Mouse (Mus musculus) intestine, embryonic 16.5 days (tissue): Measurements from ENCODE around the gene Cspg4. TPM values are rescaled to one million over a fixed set of nuclear protein-coding genes. Genes with fewer than 3 reads are reported as not detected.

ENCODE experiments used
- ATAC-seq: fragments of 200-750 bp; cut with Nextera tagmentation; 2 replicates; pipeline ENCODE4 v1.8.0; 2017; ENCODE audit warnings: moderate TSS enrichment, moderate library complexity
- H3K27ac ChIP-seq: fragments of 300-500 bp; sonication (generic); 2 replicates; pipeline ENCODE4 v1.5.1; 2014; ENCODE audit warnings: mild to moderate bottlenecking, low read length
- H3K27me3 ChIP-seq: fragments of 300-500 bp; sonication (generic); replicated peaks from 2 replicates; pipeline ENCODE4 v1.6.1; 2014; ENCODE audit warnings: low read length, control low read depth, mixed read lengths; ENCODE audit not compliant: control insufficient read depth, insufficient read depth
- H3K36me3 ChIP-seq: fragments of 300-500 bp; sonication (generic); 2 replicates; pipeline ENCODE4 v1.6.1; 2014; ENCODE audit warnings: low read length, control low read depth; ENCODE audit not compliant: control insufficient read depth, insufficient read depth
- H3K4me1 ChIP-seq: fragments of 300-500 bp; sonication (generic); 2 replicates; pipeline ENCODE4 v1.6.1; 2014; ENCODE audit warnings: low read length, control low read depth, mixed read lengths; ENCODE audit not compliant: control insufficient read depth, insufficient read depth
- H3K4me2 ChIP-seq: fragments of 300-500 bp; sonication (generic); 2 replicates; pipeline ENCODE4 v1.6.1; 2014; ENCODE audit warnings: low read depth, low read length, control low read depth
- H3K4me3 ChIP-seq: fragments of 300-500 bp; sonication (generic); 2 replicates; pipeline ENCODE4 v1.5.1; 2014; ENCODE audit warnings: mild to moderate bottlenecking, low read length
- H3K9ac ChIP-seq: fragments of 300-500 bp; sonication (generic); 2 replicates; pipeline ENCODE4 v1.6.1; 2014; ENCODE audit warnings: low read depth, low read length
- H3K9me3 ChIP-seq: fragments of 300-500 bp; sonication (generic); 2 replicates; pipeline ENCODE4 v1.6.1; 2016; ENCODE audit warnings: low read length, control low read depth; ENCODE audit not compliant: control insufficient read depth
- WGBS: fragments of 180-500 bp; shearing (Covaris S2); extraction: QIAGEN DNeasy Blood & Tissue Kit; methylation state at CpG from one replicate; pipeline ENCODE4 v1.1.7; 2014; 5-methylcytosine and 5-hydroxymethylcytosine counted together
- polyA plus RNA-seq: library from polyadenylated mRNA; unstranded; fragments of >200 nt; fragmentation: Nextera tagmentation; extraction: Ambion mirVana; gene quantifications from 2 replicates; pipeline ENCODE4 v1.2.1, GENCODE M21; 2015

The Cspg4 gene
- polyA plus RNA-seq, 1 experiment from 2014 or later = 17.4 TPM

DNA sequence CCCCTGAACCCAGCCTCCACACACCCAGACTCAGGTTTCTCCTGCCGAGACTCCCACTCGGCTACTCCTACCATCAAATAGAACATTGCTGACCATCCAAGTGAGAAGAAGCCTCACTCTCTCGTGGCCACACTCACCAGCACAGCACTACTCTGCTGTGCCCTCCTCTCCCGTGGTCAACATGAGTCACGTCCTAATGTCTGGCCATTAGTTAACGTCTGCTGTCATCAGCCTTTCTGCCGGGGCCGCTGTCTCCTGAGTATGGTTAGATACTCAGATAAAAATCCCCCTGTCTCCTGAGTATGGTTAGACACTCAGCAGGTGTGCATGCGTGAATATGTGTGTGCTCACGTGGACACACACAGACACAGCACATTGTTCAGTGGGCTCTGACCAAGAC, 5.9 kb downstream of the Cspg4 start:
- Histone ChIP-seq H3K9ac (0 out of 2 replicates have a peak overlapping the region, but pooled peaks have one; percentile 10), H3K9me3 (no peaks in the 10 kb centered on the region), H3K27ac (peak overlapping the region; percentile 62), H3K4me2 (no peak overlapping the region), H3K36me3 (no peaks in the 10 kb centered on the region), H3K4me1 (peaks cover 59% of the 10 kb centered on the region), H3K27me3 (no peaks in the 10 kb centered on the region), H3K4me3 (no peak overlapping the region)
- ATAC-seq = no peak
- 53% methylated on average over 10 of the region's 10 CpGs for WGBS

DNA sequence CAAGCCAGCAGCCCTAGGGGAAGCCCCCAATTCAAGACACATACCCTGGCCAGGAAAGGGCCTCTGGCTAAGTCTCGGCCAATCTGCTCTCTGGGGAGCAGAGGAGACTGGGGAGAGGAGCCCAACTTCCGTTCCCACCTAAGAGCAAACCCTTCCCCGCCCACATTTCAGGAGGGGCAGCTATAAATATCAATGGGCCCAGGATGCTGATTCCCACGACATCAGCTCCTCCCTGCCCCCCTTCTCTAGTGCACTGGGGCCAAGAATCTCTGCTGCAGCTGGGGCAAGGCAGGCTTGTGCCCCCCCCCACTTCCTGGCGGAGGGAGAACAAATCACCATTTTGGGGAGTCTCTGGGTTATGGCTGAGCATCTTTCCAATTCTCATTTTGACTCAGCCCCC, 6.4 kb downstream of the Cspg4 start:
- no peaks in the 10 kb centered on the region for H3K27me3 ChIP-seq
- no peaks in the 10 kb centered on the region for H3K9me3 ChIP-seq
- no peak overlapping the region for H3K4me2 ChIP-seq
- WGBS = 34% methylated on average over 5 of the region's 5 CpGs
- H3K4me1 ChIP-seq = peaks cover 55% of the 10 kb centered on the region
- ATAC-seq = peak; percentile 24; the same call in 1 of the 2 replicates
- 0 out of 2 replicates have a peak overlapping the region, but pooled peaks have one; percentile 10 for H3K9ac ChIP-seq
- H3K36me3 ChIP-seq = no peaks in the 10 kb centered on the region
- no peak overlapping the region for H3K4me3 ChIP-seq
- peak overlapping the region; percentile 62; the same call in 1 of the 2 replicates for H3K27ac ChIP-seq

DNA sequence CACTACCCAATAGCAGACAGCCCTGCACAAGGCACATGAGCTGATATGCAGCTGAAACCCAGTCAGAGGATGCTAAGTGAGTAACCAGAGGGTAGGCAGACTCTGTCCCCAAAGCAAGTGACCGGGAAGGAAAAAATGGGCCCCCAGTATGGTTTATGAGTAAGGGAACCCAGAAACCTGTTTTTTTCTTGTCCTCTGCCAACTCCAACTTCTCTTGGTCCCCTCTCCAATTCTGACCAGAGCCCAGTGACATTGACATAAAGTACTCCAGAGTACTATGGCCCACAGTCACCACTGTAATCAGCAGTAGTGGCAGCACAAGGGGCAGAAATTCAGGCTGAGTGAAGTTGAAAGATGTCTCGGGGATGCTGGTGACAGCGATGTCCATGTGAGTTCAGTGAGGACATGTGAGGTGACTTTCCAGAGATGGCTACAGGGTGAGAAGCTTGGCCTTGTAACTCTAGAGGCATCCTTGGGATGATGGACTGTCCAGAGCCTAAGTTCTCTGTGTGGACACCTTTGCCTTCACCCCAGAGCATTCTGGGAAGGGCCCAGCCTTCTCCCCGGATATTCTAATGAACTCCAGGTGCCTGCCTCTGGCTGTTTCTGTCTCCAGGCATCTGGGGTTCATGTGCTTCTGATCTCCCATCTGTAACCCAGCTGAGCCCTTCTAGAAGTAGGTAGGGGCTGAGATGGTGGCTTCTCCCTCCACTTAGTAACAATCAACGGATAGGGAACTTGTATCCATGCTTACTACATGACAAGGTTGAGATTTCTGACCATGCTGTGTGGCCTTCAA, 7.5 kb downstream of the Cspg4 start:
- no peaks in the 10 kb centered on the region for H3K36me3 ChIP-seq
- H3K27ac ChIP-seq = no peak overlapping the region
- H3K4me3 ChIP-seq = no peak overlapping the region
- peaks cover 62% of the 10 kb centered on the region for H3K4me1 ChIP-seq
- no peak overlapping the region for H3K4me2 ChIP-seq
- no peak for ATAC-seq
- no peaks in the 10 kb centered on the region for H3K27me3 ChIP-seq
- 81% methylated on average over 5 of the region's 5 CpGs for WGBS
- H3K9me3 ChIP-seq = no peaks in the 10 kb centered on the region
- H3K9ac ChIP-seq = no peak overlapping the region

DNA sequence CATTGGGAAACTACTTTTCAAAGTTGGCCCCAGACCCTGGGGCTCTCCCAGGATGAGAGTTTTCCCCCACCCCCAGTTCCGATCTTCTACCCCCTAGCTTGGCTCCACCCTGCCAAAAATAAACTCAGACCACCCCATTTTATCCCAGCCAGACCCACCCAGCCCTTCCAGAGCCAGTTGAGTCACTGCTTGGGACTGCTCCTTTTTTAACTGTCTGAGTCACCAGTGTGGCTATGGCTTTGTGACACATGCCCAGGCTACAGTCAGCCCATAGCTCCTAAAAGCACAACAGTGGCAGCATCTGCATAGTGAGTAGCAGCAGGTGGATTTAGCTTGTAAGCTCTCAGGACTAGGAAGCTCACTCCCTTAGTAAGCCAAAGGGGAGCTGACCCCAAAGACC, 8.3 kb downstream of the Cspg4 start:
- no peak for ATAC-seq
- Histone ChIP-seq H3K36me3 (no peaks in the 10 kb centered on the region), H3K27me3 (no peaks in the 10 kb centered on the region), H3K4me2 (no peak overlapping the region), H3K27ac (no peak overlapping the region; the same call in 1 of the 2 replicates), H3K4me1 (peaks cover 60% of the 10 kb centered on the region), H3K9ac (no peak overlapping the region), H3K9me3 (no peaks in the 10 kb centered on the region), H3K4me3 (no peak overlapping the region)
- 55% methylated on average over 1 of the region's 1 CpGs for WGBS

DNA sequence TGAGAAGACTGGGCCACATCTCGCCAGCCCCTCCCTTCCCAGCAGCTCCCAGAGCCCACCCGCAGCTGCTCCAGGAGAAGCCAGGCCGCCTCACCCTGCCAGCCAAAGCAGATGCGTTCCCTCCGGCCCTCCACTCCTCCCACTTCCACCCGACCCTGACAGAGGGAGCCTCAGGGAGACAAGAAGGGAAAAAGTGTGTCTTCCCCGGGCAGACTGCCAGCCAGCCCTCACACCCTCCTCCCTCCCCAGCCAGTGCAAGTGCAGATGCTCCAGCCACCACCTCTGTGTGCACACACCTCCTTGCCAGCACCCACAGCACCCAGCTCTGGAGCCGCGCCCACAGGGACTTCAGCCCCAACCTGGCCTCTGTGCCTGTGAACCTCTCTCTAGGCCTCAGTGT, 12.0 kb downstream of the Cspg4 start:
- WGBS = 29% methylated on average over 9 of the region's 9 CpGs
- Histone ChIP-seq H3K4me3 (no peak overlapping the region), H3K36me3 (no peaks in the 10 kb centered on the region), H3K4me1 (peaks cover 46% of the 10 kb centered on the region), H3K27ac (peak overlapping the region; percentile 71), H3K9ac (peak overlapping the region; percentile 15; the same call in 1 of the 2 replicates), H3K4me2 (no peak overlapping the region), H3K9me3 (no peaks in the 10 kb centered on the region), H3K27me3 (no peaks in the 10 kb centered on the region)
- peak; percentile 63 for ATAC-seq

DNA sequence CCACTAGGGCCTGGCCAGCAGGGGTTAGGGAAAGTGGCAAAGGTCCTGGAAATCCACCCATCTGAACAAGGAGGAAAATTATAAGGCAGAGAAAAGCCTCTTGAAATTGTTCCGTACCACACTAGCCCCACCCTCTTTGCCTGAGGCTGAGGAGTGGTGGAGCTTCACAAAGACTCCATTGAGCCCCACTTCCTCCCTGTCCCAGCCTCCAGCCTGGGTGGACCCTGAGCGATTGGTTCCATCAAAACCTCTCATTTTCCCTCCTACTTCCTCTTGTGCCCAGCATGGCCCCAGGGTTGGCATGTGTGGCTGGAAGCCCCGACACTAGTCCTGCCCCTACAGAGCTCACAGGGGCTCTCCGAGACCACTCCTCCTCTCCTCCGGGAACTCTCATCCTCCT, 12.5 kb downstream of the Cspg4 start:
- WGBS = 79% methylated on average over 5 of the region's 5 CpGs
- Histone ChIP-seq H3K27ac (peak overlapping the region; percentile 59), H3K9ac (no peak overlapping the region), H3K27me3 (no peaks in the 10 kb centered on the region), H3K4me1 (peaks cover 50% of the 10 kb centered on the region), H3K4me2 (no peak overlapping the region), H3K4me3 (no peak overlapping the region), H3K36me3 (no peaks in the 10 kb centered on the region), H3K9me3 (no peaks in the 10 kb centered on the region)
- no peak for ATAC-seq

GRCm38 (mm10) chr9:56880790-56881189, 16.0 kb downstream of the Cspg4 start:
- Histone ChIP-seq H3K27ac (peak overlapping the region; percentile 7; the same call in 1 of the 2 replicates), H3K4me1 (peaks cover 45% of the 10 kb centered on the region), H3K9ac (no peak overlapping the region), H3K4me2 (no peak overlapping the region), H3K36me3 (no peaks in the 10 kb centered on the region), H3K27me3 (no peaks in the 10 kb centered on the region), H3K9me3 (no peaks in the 10 kb centered on the region), H3K4me3 (no peak overlapping the region)
- WGBS = 46% methylated on average over 9 of the region's 9 CpGs
- ATAC-seq = no peak

DNA sequence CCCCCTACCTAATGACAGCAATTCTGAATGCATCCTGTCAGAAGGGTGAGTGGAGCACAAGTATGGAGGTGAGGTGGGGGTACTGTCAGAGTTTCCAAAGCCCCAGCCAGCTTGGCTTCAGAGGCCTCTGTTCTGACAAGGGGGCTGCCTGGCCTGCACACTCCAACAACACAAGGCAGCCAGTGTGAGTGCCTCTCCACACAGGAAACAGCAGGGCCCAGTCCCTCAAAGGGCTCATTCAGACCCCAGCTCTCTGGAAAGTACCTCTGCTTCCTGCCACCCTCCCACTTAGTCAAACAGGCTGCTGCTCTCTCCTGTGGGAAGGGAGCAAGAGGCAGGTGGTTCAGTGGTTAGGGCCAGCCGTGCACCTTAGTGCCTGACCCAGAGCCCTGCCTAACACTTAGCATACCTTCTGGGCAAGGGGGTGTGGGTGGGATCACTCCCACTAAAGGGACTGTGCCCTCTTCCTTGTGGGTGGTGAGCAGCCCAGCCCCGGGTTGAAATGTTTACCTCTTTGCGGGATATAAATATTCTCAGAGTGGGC, 16.8 kb downstream of the Cspg4 start:
- WGBS = 51% methylated on average over 3 of the region's 3 CpGs
- Histone ChIP-seq H3K36me3 (no peaks in the 10 kb centered on the region), H3K4me2 (no peak overlapping the region), H3K27ac (peak overlapping the region; percentile 5), H3K27me3 (no peaks in the 10 kb centered on the region), H3K4me3 (no peak overlapping the region), H3K9ac (no peak overlapping the region), H3K4me1 (peaks cover 41% of the 10 kb centered on the region), H3K9me3 (no peaks in the 10 kb centered on the region)
- ATAC-seq = no peak

- no peaks in the 10 kb centered on the region for H3K27me3 ChIP-seq
- 0 out of 2 replicates have a peak, but pooled peaks cover 3% of the 10 kb centered on the region for H3K36me3 ChIP-seq
- H3K9ac ChIP-seq = no peak overlapping the region
- H3K9me3 ChIP-seq = no peaks in the 10 kb centered on the region
- H3K4me1 ChIP-seq = peaks cover 34% of the 10 kb centered on the region
- no peak for ATAC-seq
- H3K4me2 ChIP-seq = no peak overlapping the region
- H3K4me3 ChIP-seq = no peak overlapping the region
- H3K27ac ChIP-seq = peak overlapping the region; percentile 71
- 67% methylated on average over 4 of the region's 4 CpGs for WGBS
Observed at GRCm38 (mm10) chr9:56882283-56882682, 17.4 kb downstream of the Cspg4 start.
